Mouse (Mus musculus) E14TG2a.4 (cell line): ENCODE results near the gene Cfd.

Source experiments
- H3K27me3 ChIP-seq: 2 replicates; pipeline ENCODE4 v1.6.1; 2014; ENCODE audit warnings: low read length, control low read depth; ENCODE audit not compliant: insufficient read depth
- H3K36me3 ChIP-seq: 2 replicates; pipeline ENCODE4 v1.6.1; 2014; ENCODE audit warnings: low read length, control low read depth; ENCODE audit not compliant: insufficient read depth
- H3K4me1 ChIP-seq: replicated peaks from 2 replicates; pipeline ENCODE4 v1.6.1; 2014; ENCODE audit warnings: low read depth, low read length, control low read depth
- H3K4me3 ChIP-seq: replicated peaks from 2 replicates; pipeline ENCODE4 v1.5.1; 2014; ENCODE audit warnings: mild to moderate bottlenecking, low read length
- H3K9me3 ChIP-seq: 2 replicates; pipeline ENCODE4 v1.6.1; 2014; ENCODE audit warnings: low read length, control low read depth
- CTCF ChIP-seq: conservative IDR thresholded peaks from 2 replicates; pipeline ENCODE4 v1.5.1; 2014; ENCODE audit warnings: low read length
- NANOG ChIP-seq: IDR thresholded peaks from 2 replicates; pipeline ENCODE4 v1.6.1; 2014; ENCODE audit warnings: borderline replicate concordance, low read length, mixed read lengths
- POU5F1 ChIP-seq: IDR thresholded peaks from 2 replicates; pipeline ENCODE4 v1.6.1; 2014; ENCODE audit warnings: low read length, borderline replicate concordance

Gene Cfd

DNA sequence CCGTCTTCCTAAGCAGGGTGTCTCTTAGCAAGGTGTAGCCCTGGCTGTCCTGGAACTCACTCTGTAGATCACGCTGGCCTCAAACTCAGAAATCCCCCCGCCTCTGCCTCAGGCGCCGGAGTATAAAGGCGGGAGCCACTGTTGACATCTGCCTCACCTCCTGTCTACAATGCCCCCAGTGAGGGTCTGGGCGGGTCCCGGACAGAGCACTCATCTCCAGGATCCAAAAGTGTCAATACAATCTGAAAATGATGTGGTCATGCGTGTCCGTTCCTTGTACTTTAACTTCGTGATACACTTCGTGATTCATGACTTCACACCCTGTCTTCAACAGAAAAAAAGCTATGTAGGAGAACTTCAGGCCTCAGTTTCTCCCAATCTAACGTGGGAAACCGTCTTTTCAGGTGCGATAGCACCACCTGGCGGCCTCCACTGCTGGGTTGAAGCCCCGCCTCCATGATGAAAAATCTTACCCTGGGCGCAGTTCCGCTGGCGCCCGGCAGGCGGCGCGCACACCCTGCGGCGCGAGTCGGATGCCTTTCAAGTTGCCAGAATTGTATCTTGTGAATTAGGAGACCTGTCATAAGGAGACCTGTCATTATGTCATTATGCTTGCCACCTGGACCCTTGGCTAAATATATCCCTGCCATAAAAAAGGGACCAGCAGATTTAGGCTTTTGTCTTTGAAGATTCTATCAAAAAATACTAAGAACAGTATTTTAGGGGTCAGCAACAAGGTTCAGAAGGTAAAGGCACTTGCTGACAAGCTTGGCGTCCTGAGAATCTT, 34.5 kb downstream of the Cfd start:
- H3K27me3 ChIP-seq: peaks cover 70% of the 10 kb centered on the region
- no peak overlapping the region for H3K4me3 ChIP-seq
- no peak for TF ChIP-seq NANOG
- no peak for TF ChIP-seq POU5F1
- peak; percentile 63 for TF ChIP-seq CTCF
- peaks cover 71% of the 10 kb centered on the region for H3K4me1 ChIP-seq
- H3K36me3 ChIP-seq: no peaks in the 10 kb centered on the region
- H3K9me3 ChIP-seq: 0 out of 2 replicates have a peak, but pooled peaks cover 2% of the 10 kb centered on the region

DNA sequence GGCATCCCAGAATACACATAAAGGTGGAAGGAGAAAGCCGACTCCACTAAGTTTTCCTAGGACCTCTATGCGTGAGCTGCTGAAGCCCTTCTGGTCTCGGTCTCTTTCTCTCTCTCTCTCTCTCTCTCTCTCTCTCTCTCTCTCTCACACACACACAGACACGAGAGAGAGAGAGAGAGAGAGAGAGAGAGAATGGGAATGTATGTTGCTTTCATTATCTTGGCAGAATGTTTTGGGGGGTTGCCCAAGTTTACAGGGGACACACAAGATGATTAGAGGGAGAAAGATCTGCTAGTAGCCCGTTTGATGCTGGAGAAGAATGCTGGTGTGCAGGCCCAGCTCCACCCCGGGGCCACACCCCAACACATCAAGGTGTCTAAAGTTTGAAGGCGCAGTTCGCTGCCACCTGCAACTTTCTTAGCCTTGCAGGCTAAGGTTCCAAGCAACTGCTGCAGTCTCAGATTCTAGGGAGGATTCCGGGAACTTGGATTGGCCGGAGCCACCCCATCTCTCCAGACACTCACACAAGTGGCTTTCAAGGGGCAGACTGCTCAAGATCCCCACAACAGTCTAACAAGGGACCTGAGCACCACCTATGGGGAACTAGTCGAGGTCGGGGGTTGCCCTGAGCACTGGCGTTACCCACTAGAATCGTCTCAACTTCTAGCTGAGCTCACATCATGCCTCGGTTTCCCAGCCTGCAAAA, 35.3 kb downstream of the Cfd start:
- peaks cover 63% of the 10 kb centered on the region for H3K27me3 ChIP-seq
- H3K4me1 ChIP-seq: peaks cover 65% of the 10 kb centered on the region
- peaks cover 3% of the 10 kb centered on the region; the same call in 1 of the 2 replicates for H3K36me3 ChIP-seq
- H3K4me3 ChIP-seq: peak overlapping the region; percentile 91
- 0 out of 2 replicates have a peak, but pooled peaks cover 2% of the 10 kb centered on the region for H3K9me3 ChIP-seq
- TF ChIP-seq POU5F1 (no peak), CTCF (no peak), NANOG (no peak)

DNA sequence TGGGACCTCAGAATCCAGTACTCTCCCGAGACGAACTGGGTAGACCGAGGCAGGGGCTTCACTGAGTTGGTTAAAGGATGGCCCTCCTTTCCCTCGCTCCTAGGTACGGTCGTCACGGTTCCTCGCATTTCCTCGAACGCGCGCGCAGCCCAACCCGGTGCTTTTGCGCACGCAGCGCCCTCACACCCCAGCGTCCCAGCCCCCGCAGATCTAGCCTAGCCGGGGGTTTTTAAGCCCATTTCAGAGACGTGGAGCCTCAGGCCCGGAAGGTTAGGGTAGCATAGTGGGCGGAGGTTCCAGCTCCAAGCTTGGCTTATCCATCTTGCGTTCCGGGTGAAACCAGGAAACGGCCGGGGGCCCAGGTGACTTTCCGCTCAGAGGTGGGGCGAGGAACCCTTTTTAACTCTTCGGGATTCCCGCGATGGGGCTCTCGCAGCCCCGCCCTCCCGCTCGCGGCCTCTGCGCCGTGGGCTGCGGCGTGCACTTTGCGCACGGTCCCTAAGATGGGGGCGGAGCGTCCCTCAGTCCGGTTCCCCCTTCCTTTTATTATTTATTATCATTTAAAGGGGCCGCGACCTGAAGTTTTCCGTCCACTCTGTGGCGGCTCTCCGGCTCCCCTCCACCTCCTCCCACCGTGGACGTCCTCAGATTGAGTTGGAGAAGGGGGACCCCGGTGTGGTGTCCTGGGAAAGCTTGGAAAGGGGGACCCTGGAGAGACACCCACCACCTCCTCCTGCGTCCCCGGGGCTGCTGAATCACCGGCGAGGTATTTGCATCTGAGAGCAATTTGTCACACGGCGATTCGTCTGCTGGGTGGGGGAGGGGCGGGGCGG, 36.1 kb downstream of the Cfd start, which contains the start of gene Arid3a:
Gene Arid3a, plus strand, starts transcription at position 553 of the 833 bp plus-strand sequence.
- H3K36me3 ChIP-seq: peaks cover 10% of the 10 kb centered on the region; the same call in 1 of the 2 replicates
- peaks cover 55% of the 10 kb centered on the region for H3K27me3 ChIP-seq
- TF ChIP-seq POU5F1 (no peak), CTCF (no peak), NANOG (no peak)
- 0 out of 2 replicates have a peak, but pooled peaks cover 2% of the 10 kb centered on the region for H3K9me3 ChIP-seq
- H3K4me3 ChIP-seq: peak within 1 kb of the TSS; percentile 91
- H3K4me1 ChIP-seq: peaks cover 59% of the 10 kb centered on the region

DNA sequence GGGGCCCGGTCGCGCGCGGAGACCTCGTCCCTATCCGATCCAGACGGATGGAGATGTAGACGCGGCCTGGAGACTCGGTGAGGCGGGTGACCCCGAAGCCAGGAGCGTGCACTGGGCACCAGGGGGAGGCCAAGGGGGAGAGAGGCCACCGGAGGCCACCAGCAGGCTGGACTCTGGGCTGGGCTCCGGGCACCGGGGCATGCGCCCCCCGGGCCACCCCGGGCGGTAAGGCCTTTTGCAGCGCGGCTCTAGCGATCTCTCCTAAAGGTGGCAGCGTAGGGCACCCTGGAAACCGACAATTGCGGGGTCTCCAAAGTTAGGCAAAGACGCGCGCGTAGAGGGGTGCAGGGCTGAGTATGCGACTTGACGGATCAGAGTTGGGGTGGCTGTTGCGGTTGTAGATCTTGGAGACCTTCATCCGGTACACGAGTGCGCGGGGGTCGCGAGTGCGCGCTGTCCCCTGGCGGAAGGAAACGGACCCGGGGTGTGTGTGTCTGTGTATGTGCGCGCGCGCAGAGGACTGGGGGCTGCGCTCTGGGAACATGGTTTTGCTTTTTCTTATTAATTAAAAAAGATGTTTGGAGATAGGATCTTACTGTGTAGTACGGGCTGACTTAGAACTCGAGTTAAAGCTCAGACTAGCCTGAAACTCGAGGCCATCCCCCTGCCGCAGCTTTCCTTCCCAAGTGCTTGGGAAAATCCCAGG, 36.8 kb downstream of the Cfd start:
- peak overlapping the region; percentile 91 for H3K4me3 ChIP-seq
- TF ChIP-seq CTCF: no peak
- peaks cover 56% of the 10 kb centered on the region for H3K4me1 ChIP-seq
- H3K36me3 ChIP-seq: peaks cover 14% of the 10 kb centered on the region; the same call in 1 of the 2 replicates
- H3K9me3 ChIP-seq: 0 out of 2 replicates have a peak, but pooled peaks cover 2% of the 10 kb centered on the region
- peaks cover 48% of the 10 kb centered on the region for H3K27me3 ChIP-seq

DNA sequence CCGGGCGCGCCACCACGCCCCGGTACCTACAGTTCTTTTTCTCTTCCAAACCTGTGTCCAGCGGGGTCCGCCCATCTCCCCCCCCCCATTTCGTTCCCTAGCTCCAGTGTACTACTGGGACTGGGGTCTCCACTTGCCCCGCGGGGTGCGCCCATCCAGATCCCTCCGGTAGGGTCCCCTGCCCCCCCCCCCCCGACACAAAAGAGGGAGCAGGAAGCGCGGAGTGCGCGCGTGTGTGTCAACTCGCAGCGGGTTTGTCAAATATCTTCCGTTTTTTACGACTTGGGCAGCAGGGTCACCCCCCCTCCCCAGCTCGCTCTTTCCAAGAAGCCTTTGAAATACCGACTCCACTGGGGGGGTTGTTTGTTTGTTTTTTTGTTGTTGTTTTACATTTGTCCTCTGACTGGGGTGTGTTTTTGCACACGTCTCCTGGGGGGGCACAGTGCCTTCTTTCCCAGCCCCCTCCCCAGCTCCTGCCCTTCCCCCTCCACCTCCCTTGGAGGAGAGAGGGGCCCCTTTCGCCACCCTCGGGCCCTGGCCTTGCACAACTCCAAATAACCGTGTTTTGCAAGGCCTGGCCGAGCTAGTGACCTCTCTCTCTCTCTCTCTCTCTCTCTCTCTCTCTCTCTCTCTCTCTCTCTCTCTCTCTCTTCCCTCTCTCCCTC, 37.5 kb downstream of the Cfd start:
- peak overlapping the region; percentile 91 for H3K4me3 ChIP-seq
- H3K4me1 ChIP-seq: peaks cover 57% of the 10 kb centered on the region
- 0 out of 2 replicates have a peak, but pooled peaks cover 2% of the 10 kb centered on the region for H3K9me3 ChIP-seq
- TF ChIP-seq CTCF (no peak), NANOG (no peak), POU5F1 (no peak)
- peaks cover 41% of the 10 kb centered on the region for H3K27me3 ChIP-seq
- peaks cover 14% of the 10 kb centered on the region; the same call in 1 of the 2 replicates for H3K36me3 ChIP-seq

DNA sequence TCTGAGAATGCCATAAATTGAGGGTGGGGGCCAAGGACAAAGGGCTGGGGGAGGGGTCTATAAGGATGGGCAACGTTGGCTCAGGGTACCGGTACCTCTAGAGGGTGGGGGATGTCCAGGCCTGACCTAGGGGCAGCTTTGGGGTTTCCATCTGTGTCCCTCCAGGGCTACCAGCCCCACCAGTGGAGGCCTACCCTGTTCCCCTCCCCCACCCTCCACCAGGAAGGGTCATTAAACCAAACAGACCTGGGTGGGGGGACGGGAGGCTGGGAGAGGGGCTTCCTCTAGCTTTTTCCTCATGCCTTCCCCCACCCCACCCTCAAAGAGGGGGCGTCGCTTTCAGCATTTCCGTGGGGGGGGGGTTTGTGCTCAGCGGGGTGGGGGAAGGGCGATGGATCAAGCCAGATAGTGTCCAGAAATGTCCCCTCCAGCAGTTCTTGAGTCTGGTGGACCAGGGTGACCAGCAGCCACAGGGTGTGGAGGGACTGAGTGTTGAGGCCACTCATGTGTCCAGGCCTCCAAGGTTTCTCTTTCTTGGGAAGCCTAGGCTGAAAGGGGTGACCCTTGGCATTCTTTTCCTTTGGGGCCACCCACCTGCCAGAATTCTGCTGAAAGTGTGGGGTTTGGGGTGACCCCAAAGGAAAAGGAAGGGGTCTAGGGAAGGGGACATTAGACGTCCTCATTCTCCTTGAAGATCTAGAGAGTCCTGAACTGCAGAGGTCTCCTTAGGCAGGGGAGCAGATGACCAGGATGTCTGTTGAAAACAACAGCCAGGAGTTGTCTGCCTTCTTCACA, 38.5 kb downstream of the Cfd start:
- TF ChIP-seq NANOG (no peak), CTCF (no peak), POU5F1 (no peak)
- Histone ChIP-seq H3K27me3 (peaks cover 35% of the 10 kb centered on the region), H3K4me3 (no peak overlapping the region), H3K4me1 (peaks cover 56% of the 10 kb centered on the region), H3K9me3 (0 out of 2 replicates have a peak, but pooled peaks cover 2% of the 10 kb centered on the region), H3K36me3 (peaks cover 14% of the 10 kb centered on the region; the same call in 1 of the 2 replicates)
